Mouse (Mus musculus): ENCODE measurements at regions not wholly inside any gene's neighbourhood (a gene's known extent, or its start where the extent isn't known, plus 50 kb on each side); places are given as distances from the start of the nearest gene placed in this dataset.

- no peak for TF ChIP-seq GATA4 (IDR thresholded peaks at IDR 0.05; ENCODE audit: insufficient replicate concordance, low read length)
These were observed 83.2 kb downstream of the Zfp281 start for GRCm38 (mm10) chr1:136707866-136708265.

GRCm38 (mm10) chr1:136710196-136710595 lies 85.5 kb downstream of the Zfp281 start:
- no peak for TF ChIP-seq GATA4 (IDR thresholded peaks at IDR 0.05; ENCODE audit: insufficient replicate concordance, low read length)

DNA sequence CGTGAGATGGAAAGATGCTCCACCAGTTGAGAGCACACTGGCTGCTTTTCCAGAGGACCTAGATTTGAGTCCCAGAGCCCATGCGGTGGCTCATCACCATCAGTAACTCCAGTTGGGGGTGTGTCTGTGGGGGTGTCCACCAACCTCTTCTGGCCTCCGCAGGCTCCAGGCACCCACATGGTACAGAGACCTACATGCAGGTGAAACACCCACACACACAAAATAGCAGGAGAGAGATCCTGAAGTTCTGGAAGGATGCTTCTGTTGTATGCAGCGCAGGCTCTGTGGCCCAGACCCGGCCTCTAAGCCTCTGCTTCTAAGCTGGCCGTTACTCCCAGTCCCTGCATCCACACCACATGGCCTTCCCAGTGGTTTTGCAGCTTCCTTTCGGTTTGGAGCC lies 86.5 kb downstream of the Zfp281 start:
- TF ChIP-seq GATA4 (IDR thresholded peaks at IDR 0.05; ENCODE audit: insufficient replicate concordance, low read length) = no peak

- no peak for TF ChIP-seq GATA4 (IDR thresholded peaks at IDR 0.05; ENCODE audit: insufficient replicate concordance, low read length)
These were observed 89.4 kb downstream of the Zfp281 start for GRCm38 (mm10) chr1:136714077-136714476.

DNA sequence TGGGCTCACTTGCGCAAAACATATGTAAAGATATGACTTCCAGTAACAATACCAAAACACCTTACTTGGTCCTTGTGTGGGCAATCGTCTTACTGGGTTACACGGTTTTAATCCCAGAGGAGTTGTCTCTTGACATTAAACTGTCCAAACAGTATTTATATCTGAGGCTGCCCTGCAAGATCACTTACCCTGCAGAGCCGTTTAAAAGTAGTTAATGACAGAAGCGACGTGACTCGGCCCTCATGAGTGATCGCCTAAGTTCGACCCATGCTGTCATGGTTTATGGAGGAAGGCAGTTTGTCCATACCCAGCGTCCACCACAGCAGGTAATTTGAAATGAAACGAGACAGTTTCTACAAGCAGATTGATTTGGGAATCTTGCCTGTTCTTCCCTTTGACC lies 90.3 kb downstream of the Zfp281 start:
- TF ChIP-seq GATA4 (IDR thresholded peaks at IDR 0.05; ENCODE audit: insufficient replicate concordance, low read length) = no peak

DNA sequence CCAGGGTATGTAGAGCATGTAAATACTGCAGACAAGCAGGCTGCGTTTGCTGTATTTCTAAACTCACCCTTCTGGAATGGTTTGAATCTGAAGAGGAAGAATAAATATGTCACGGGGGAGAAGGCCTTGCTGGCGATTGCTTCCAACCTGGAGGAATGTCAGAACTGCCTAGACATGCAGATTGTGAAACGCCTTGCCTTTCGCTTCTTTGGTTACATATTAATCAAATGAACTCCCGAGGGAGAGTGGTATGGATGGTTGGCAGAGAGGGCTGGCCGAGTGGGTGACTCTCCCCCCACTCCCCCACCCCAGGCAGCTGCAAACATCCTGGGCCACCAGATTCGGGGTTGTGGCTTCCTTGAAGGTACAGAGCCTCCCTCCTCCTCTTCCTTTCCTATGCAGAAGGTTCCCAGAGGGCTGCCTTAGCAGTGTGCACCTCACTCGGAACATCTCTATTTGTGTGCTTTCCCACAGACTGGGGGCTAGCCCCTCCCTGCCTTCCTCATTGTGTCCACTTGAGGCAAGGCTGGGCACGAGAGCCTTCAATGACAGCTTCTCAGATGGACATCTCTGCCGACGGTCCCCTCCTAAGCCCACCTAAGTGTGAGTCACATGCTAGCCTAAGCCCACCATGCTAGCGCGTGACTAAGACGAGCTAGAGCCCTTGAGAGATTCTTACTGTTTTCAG lies 93.3 kb downstream of the Zfp281 start:
- no peak for TF ChIP-seq GATA4 (IDR thresholded peaks at IDR 0.05; ENCODE audit: insufficient replicate concordance, low read length)

GRCm38 (mm10) chr1:136723839-136724443 lies 99.2 kb downstream of the Zfp281 start:
- TF ChIP-seq GATA4 (IDR thresholded peaks at IDR 0.05; ENCODE audit: insufficient replicate concordance, low read length) = no peak

DNA sequence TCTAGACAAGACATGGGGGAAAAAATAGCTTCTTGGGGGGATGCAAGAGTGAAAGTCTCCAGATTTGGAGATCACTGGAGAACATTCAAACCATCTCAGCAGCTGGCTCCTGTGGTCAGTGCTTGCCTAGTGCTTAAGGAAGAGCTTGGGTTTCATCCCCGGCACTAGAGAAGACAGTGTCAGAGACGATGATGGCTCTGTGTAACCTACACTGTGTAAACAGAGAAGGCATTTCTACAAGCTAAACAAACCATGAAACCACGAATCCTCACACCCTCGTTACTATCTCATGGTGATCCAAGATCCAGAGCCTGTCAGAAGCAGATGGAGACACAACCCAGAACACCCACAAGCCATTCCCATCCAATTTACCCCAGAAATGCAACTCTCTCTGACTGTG lies 100.5 kb downstream of the Zfp281 start:
- no peak for TF ChIP-seq GATA4 (IDR thresholded peaks at IDR 0.05; ENCODE audit: insufficient replicate concordance, low read length)

DNA sequence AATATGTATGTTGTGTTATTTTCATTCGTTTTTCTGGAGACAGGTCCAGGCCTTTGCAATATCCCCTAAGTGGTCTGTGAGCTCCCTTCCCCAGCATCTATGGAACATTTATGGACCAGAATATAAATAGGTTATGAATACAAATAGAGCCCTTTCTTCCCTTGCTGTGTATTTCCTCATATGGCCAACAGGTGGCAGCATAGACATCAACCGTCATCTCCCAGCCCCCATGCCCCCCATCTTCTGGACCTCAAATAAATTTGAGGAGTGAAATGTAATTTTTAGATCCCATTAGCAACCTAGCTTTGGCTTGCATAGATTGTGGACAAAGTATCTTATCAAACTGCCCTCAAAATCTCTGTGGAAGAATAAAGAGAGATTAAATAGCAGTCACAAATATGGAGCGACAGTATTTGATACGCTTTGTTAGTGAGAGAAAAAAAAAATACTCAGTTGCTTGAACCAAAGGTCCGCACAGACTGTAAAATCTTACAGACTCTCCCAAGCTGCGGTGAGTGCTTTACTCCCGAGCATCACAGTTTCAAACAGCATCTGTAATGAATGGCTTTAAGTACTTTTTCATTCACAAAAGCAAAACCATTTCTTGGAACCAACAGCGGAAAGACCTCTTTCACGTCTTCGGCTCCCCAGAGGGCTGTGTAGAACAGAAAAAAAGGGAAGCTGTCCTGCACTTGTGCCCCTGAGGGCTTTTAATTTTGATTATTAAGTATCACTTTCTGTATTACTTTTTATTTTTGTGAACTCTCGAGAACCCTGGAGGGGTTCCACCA lies 101.6 kb downstream of the Zfp281 start:
- TF ChIP-seq GATA4 (IDR thresholded peaks at IDR 0.05; ENCODE audit: insufficient replicate concordance, low read length) = no peak

DNA sequence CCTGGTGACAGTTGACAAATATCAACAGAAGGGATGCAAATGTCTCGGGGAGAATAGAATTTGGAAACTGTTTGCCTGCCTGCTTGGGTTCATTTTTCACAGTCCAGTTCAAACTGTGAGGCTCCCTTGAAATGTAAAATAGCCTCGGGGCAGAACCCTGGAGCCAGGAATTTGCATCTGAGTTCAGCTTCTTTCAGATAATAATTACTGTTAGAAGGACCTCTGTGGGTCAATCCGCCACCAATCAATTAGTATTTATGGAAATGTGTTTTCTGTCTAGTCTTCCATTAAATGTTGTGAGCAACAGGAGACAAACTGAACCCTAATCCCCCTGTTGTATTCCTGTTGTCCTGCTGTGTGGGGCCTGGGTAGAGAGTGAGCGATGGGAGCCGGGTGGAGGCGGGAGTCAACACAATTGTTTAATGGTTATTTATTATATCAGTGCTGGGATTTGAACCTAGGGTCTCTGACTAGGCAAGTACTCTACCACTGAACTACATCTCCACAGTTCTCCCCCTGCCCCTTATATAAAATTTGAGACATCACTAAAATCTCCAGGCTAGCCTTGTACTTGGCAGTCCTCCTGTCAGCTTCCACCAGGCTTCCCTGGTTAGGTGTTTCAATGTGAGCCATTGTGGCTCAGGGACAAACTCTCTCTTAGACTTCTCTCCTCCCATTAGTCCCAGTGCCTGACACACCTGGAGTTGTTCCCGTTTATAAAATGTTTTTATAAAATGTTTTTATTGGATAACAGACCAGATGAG lies 103.3 kb downstream of the Zfp281 start:
- no peak for TF ChIP-seq GATA4 (IDR thresholded peaks at IDR 0.05; ENCODE audit: insufficient replicate concordance, low read length)

DNA sequence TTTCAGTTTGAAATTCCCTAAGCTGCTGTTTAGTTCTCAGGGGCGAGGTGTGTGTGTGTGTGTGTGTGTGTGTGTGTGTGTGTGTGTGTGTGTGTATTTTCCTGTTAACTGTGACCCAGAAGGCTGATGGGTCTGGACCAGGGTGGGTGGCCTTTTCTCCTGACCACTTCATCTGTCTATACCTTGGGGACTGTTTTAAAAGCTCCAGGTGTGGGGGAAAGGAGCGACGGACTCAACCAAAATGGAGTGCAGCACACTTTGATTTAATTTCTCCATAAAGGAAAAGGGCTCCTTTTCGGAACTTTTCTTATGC lies 103.9 kb downstream of the Zfp281 start:
- TF ChIP-seq GATA4 (IDR thresholded peaks at IDR 0.05; ENCODE audit: insufficient replicate concordance, low read length) = no peak

DNA sequence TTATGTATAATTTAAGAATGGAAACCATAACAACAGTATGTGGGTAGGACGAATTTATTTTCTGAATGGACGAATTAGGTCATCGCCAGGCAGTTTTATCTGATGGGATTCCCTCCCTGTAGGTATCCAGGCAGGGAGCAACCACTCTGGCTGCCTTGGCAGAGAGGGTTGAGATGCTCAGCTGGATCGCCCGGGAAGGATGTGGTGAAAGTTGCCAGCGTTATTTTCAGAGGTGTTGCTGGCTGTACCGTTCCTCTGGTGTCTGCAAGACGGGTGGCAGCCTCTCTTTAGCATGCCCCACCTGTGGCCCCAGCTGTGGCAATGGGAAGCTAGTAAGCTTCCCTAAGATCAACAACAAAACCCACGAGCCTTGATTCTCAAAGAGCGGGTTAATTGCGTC lies 105.9 kb downstream of the Zfp281 start:
- TF ChIP-seq GATA4 (IDR thresholded peaks at IDR 0.05; ENCODE audit: insufficient replicate concordance, low read length) = no peak

DNA sequence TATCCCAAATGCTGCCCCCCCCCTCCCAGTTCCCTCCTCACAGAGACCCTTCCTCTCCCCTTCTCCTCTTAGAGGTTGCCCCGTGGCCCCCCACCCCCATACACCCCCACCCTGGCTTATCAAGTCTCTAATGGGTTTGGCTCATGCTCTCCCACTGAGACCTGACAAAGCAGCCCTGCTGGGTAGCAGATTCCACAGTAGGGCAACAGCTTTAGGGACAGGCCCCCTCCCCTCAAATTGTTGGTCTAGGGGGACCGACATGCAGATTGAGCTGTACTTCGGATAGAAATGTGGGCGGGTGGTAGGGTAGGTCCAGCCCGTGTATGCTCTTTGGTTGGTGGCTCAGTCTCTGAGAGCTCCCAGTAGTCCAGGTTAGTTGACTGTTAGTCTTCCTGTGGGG lies 113.3 kb downstream of the Zfp281 start:
- no peak for TF ChIP-seq GATA4 (IDR thresholded peaks at IDR 0.05; ENCODE audit: insufficient replicate concordance, low read length)

DNA sequence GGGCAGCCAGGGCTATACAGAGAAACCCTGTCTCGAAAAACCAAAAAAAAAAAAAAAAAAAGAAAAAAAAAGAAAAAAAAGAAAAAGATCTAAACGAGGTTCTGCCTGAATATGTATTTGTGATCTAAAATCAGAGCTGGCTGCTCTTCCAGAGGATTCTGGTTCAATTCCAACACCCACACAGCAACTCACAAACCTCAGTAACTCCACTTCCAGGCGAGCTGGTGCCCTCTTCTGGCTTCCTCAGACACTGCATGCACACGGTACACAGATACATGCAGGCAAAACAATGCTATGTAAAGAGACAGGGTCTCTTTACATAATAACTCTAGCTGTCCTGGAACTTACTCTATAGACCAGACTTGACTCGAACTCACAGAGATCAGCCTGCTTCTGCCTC lies 114.8 kb downstream of the Zfp281 start:
- TF ChIP-seq GATA4 (IDR thresholded peaks at IDR 0.05; ENCODE audit: insufficient replicate concordance, low read length) = no peak

- no peak for TF ChIP-seq GATA4 (IDR thresholded peaks at IDR 0.05; ENCODE audit: insufficient replicate concordance, low read length)
These were observed 116.4 kb downstream of the Zfp281 start for GRCm38 (mm10) chr1:136741061-136741460.

GRCm38 (mm10) chr1:136749188-136749587 lies 124.5 kb downstream of the Zfp281 start:
- no peak for TF ChIP-seq GATA4 (IDR thresholded peaks at IDR 0.05; ENCODE audit: insufficient replicate concordance, low read length)

All from liver, adult (tissue).